Comparison of ENCODE assay signal across 22 mouse cellular contexts in the genomic region with DNA sequence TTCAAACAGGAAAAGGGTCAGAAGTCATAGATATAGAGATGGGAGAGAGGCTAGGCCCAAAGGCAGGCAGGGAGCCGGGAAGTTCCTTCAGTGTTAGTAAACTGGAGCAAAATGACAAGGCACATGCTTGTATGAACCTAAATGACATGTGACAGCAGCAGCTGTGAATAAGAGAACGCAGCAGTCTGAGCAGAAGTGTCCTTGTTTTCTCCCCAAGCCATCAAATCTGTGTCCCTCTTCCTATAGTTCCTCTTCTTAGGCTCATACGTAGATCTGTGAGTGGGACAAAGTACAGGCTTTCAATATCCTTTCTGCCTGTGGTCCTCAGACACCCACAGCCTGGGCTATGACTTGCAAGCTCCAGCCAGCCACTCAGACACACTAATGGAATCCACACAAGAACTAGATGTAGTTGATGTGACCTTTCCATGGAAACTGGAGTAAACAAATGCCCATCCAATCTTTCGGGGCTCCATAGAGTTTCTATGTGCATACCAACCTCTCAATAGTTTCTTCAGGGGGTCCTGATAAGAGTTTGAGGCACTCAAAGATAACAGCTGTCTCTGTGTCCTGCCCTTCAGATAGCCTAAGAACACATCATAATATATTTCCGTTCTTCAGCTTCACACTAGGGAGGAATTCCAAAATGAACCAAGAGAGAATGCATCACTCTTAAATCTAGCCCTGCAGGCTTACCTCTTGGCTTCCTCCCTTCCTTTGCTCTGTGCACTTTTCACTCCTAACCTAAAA. TPM values are rescaled to one million over a fixed set of nuclear protein-coding genes. Genes with fewer than 3 reads are reported as not detected.
DNase-seq lines count a peak whose midpoint lies in the region; ATAC-seq and TF ChIP-seq lines count a peak whose summit lies in the region.
"Had no signal": no experiment of that assay in that cellular context is flagged by ENCODE, and none has a peak within 500 bp of the region (broad histone marks: within the 10 kb centered on the region; RNA-seq: fewer than 3 reads in every experiment).

No protein-coding gene starts in this region.

- TF ChIP-seq POLR2A in heart, adult 2 months (IDR thresholded peaks at IDR 0.05; ENCODE audit: insufficient read depth, low read depth, low read length) = no peak
- TF ChIP-seq POLR2A in kidney, adult 2 months (IDR thresholded peaks at IDR 0.05; ENCODE audit: low read depth, low read length) = no peak

- TF ChIP-seq CTCF in heart, adult 2 months (IDR thresholded peaks at IDR 0.05) = no peak
- TF ChIP-seq CTCF in kidney, adult 2 months (conservative IDR thresholded peaks at IDR 0.05; ENCODE audit: insufficient read depth, insufficient read length, low read depth, low read length) = no peak

- no peaks in the 10 kb centered on the region for H3K27me3 ChIP-seq in heart, adult 2 months (ENCODE audit: control insufficient read depth, insufficient read depth, low read length)
- no peaks in the 10 kb centered on the region for H3K27me3 ChIP-seq in kidney, adult 2 months (replicated peaks; ENCODE audit: control insufficient read depth, insufficient read depth, low read length)
- H3K27me3 ChIP-seq in liver, embryonic 15.5 days = no peaks in the 10 kb centered on the region
- H3K27me3 ChIP-seq: CH12.LX; embryonic facial prominence, embryonic 13.5 days; megakaryocyte, embryonic 14.5 days; midbrain, embryonic 15.5 days; stomach, embryonic 15.5 days had no signal

- no peak for TF ChIP-seq EP300 in heart, adult 2 months (IDR thresholded peaks at IDR 0.05; ENCODE audit: insufficient read depth, low read depth, low read length)

- peak; percentile 23; the same call in 1 of the 2 replicates for ATAC-seq in liver, embryonic 15.5 days (ENCODE audit: insufficient read depth)
- ATAC-seq: forebrain, embryonic 16.5 days; midbrain, embryonic 15.5 days had no signal

- H3K79me2 ChIP-seq in heart, adult 2 months (replicated peaks; ENCODE audit: control insufficient read depth, insufficient read depth, low read length) = peaks cover 7% of the 10 kb centered on the region

- peak overlapping the region; percentile 29; the same call in 1 of the 2 replicates for H3K27ac ChIP-seq in heart, adult 2 months
- H3K27ac ChIP-seq in kidney, adult 2 months (ENCODE audit: insufficient read depth, low read depth, low read length) = 0 out of 2 replicates have a peak overlapping the region, but pooled peaks have one; percentile 20
- H3K27ac ChIP-seq in brown adipose tissue, adult 24 weeks (replicated peaks; ENCODE audit: low read depth, low read length) = peak overlapping the region; percentile 47
- H3K27ac ChIP-seq in liver, embryonic 15.5 days (replicated peaks) = peak overlapping the region; percentile 66
- H3K27ac ChIP-seq: embryonic facial prominence, embryonic 13.5 days; midbrain, embryonic 15.5 days; stomach, embryonic 15.5 days had no signal

- intact Hi-C loops in heart, adult 2 months (cut with DNase I) = no loop called here
- intact Hi-C loops in heart, postnatal 10 days (cut with DNase I) = loop anchor here (5.0 kb wide), 1 partner anchor 127 kb away; no protein-coding TSS in a partner anchor
- intact Hi-C loops in left cerebral cortex, postnatal 4 days (cut with DNase I) = no loop called here

- no peak for DNase-seq in heart, adult 2 months
- DNase-seq in heart, postnatal 10 days = no peak
- DNase-seq in kidney, adult 2 months = no peak
- DNase-seq in kidney, adult 18-20 months = no peak
- DNase-seq in left cerebral cortex, postnatal 4 days = no peak
- DNase-seq: adrenal gland, postnatal 14 days; cerebellum, adult 11 months; cerebellum, postnatal 10 days; kidney, adult 11 months; kidney, postnatal 10 days; spleen, adult 18-20 months; thymus, adult 18-20 months had no signal

- no peaks in the 10 kb centered on the region for H3K9me3 ChIP-seq in liver, embryonic 15.5 days (replicated peaks)
- H3K9me3 ChIP-seq: embryonic facial prominence, embryonic 13.5 days; megakaryocyte, embryonic 14.5 days; midbrain, embryonic 15.5 days; stomach, embryonic 15.5 days had no signal

- peaks cover 32% of the 10 kb centered on the region for H3K4me1 ChIP-seq in heart, adult 2 months (ENCODE audit: control insufficient read depth, insufficient read depth, low read length)
- H3K4me1 ChIP-seq in kidney, adult 2 months (ENCODE audit: control insufficient read depth, insufficient read depth, low read length) = peaks cover 11% of the 10 kb centered on the region
- peaks cover 51% of the 10 kb centered on the region for H3K4me1 ChIP-seq in brown adipose tissue, adult 24 weeks (ENCODE audit: control insufficient read depth, insufficient read depth, insufficient read length, low read length)
- H3K4me1 ChIP-seq in liver, embryonic 15.5 days (replicated peaks) = peaks cover 87% of the 10 kb centered on the region
- H3K4me1 ChIP-seq: stomach, embryonic 15.5 days had no signal

- H3K36me3 ChIP-seq in heart, adult 2 months (ENCODE audit: control insufficient read depth, insufficient read depth, low read length) = peaks cover 50% of the 10 kb centered on the region
- H3K36me3 ChIP-seq in kidney, adult 2 months (ENCODE audit: control insufficient read depth, insufficient read depth, low read length) = no peaks in the 10 kb centered on the region
- no peaks in the 10 kb centered on the region; the same call in 1 of the 2 replicates for H3K36me3 ChIP-seq in liver, embryonic 15.5 days (replicated peaks)
- H3K36me3 ChIP-seq: embryonic facial prominence, embryonic 13.5 days; midbrain, embryonic 15.5 days; stomach, embryonic 15.5 days had no signal

- 42% methylated on average over 5 of the region's 5 CpGs for WGBS in heart, adult 2 months
- 62% methylated on average over 5 of the region's 5 CpGs for WGBS in kidney, adult 2 months
- WGBS in liver, embryonic 15.5 days (ENCODE audit: insufficient replicate concordance) = 41% methylated on average over 5 of the region's 5 CpGs

- no peak overlapping the region for H3K9ac ChIP-seq in heart, adult 2 months (ENCODE audit: low read depth, low read length)
- no peak overlapping the region; the same call in 1 of the 2 replicates for H3K9ac ChIP-seq in liver, embryonic 15.5 days
- H3K9ac ChIP-seq: embryonic facial prominence, embryonic 13.5 days; midbrain, embryonic 15.5 days; stomach, embryonic 15.5 days had no signal

- peak overlapping the region; percentile 55 for H3K4me2 ChIP-seq in liver, embryonic 15.5 days
- H3K4me2 ChIP-seq: embryonic facial prominence, embryonic 13.5 days; midbrain, embryonic 15.5 days; stomach, embryonic 15.5 days had no signal

- no peak overlapping the region for H3K4me3 ChIP-seq in heart, adult 2 months
- no peak overlapping the region for H3K4me3 ChIP-seq in kidney, adult 2 months (ENCODE audit: insufficient read depth, low read depth, low read length)
- H3K4me3 ChIP-seq in brown adipose tissue, adult 24 weeks (ENCODE audit: insufficient read depth, low read depth, low read length) = no peak overlapping the region
- 0 out of 2 replicates have a peak overlapping the region, but pooled peaks have one; percentile 17 for H3K4me3 ChIP-seq in liver, embryonic 15.5 days (replicated peaks)
- H3K4me3 ChIP-seq: embryonic facial prominence, embryonic 13.5 days; megakaryocyte, embryonic 14.5 days; midbrain, embryonic 15.5 days; myocyte; stomach, embryonic 15.5 days had no signal

RNA-seq across cellular contexts. Expression of gene 4930523C07Rik, which starts 5.1 kb away (rescaled TPM):
- 10 to 100 TPM; 17.4 to 22.3 TPM for total RNA-seq in heart, adult 2 months (2021)
- polyA plus RNA-seq in heart, adult 2 months (2012; rRNA removed) = 10.7 and 10.9 TPM in 2 replicates
- 10 to 100 TPM; 29.9 to 36.6 TPM for total RNA-seq in heart, postnatal 10 days (2021)
- polyA plus RNA-seq in kidney, adult 2 months (2012; rRNA removed) = 8.4 and 9.5 TPM in 2 replicates
- polyA plus RNA-seq in brown adipose tissue, adult 24 weeks (2012; ENCODE audit: insufficient read depth, insufficient read length, missing spikeins) = 11.0 and 15.0 TPM in 2 replicates
- polyA plus RNA-seq in liver, embryonic 15.5 days (2015; fragmentation: Nextera tagmentation; extraction: Ambion mirVana) = 24.9 and 25.5 TPM in 2 replicates
- total RNA-seq in left cerebral cortex, postnatal 4 days (2021) = 1 to 10 TPM; 2.3 to 3.2 TPM
- total RNA-seq: MEL had no signal
